Mouse (Mus musculus) duodenum, adult 2 months (tissue): ENCODE data around the gene Masp2. TPM values are rescaled to one million over a fixed set of nuclear protein-coding genes. Genes with fewer than 3 reads are reported as not detected.

Experiments
- polyA plus RNA-seq: library from polyadenylated mRNA; depleted of rRNA; stranded (reverse); fragments of >200 nt; gene quantifications from 2 replicates; pipeline ENCODE4 v1.2.3, GENCODE M21; 2012; ENCODE audit warnings: low replicate concordance; rRNA removed

Masp2 gene
- 0.56 and 0.60 TPM in 2 replicates for polyA plus RNA-seq

GRCm38 (mm10) chr4:148602357-148603120, at the start of gene Masp2:
Masp2 (plus strand) TSS chr4:148602554.

GRCm38 (mm10) chr4:148558297-148559000, 43.9 kb upstream of the Masp2 start, which contains the start of gene Exosc10:
Exosc10 (plus strand) TSS chr4:148558429.

GRCm38 (mm10) chr4:148591171-148591630, 11.2 kb upstream of the Masp2 start, which contains the start of gene Srm:
Srm (plus strand) TSS chr4:148591503.

GRCm38 (mm10) chr4:148626623-148627185, 24.4 kb downstream of the Masp2 start, which contains the start of gene Tardbp:
Tardbp (minus strand) TSS chr4:148627019.

GRCm38 (mm10) chr4:148643291-148644156, 41.2 kb downstream of the Masp2 start, which contains the start of gene Gm572:
Gm572 (plus strand) TSS chr4:148643317.

Other genes with a start within 250 kb of the Masp2 start
- gene Ubiad1, start 157.8 kb upstream of the Masp2 start, polyA plus RNA-seq = 8.1 and 12.5 TPM in 2 replicates
- 6.2 and 10.3 TPM in 2 replicates for gene Mtor, start 153.9 kb upstream of the Masp2 start, polyA plus RNA-seq
- 0.12 and 0.23 TPM in 2 replicates for gene Angptl7, start 102.1 kb upstream of the Masp2 start, polyA plus RNA-seq
- 8.7 and 14.3 TPM in 2 replicates for gene Exosc10, start 44.1 kb upstream of the Masp2 start, polyA plus RNA-seq
- 43.9 and 58.2 TPM in 2 replicates for gene Srm, start 11.1 kb upstream of the Masp2 start, polyA plus RNA-seq
- 5.0 and 8.1 TPM in 2 replicates for gene Tardbp, start 24.5 kb downstream of the Masp2 start, polyA plus RNA-seq
- 0.19 TPM in 1 of 2 replicates, not detected in the other for gene Gm572, start 40.8 kb downstream of the Masp2 start, polyA plus RNA-seq
- 55.8 and 87.7 TPM in 2 replicates for gene Casz1, start 201.9 kb downstream of the Masp2 start, polyA plus RNA-seq